Mouse (Mus musculus): ENCODE results near the gene Pitpnm2. TPM values are rescaled to one million over a fixed set of nuclear protein-coding genes. Genes with fewer than 3 reads are reported as not detected.

The Pitpnm2 gene
- polyA plus RNA-seq, 1 experiment from 2014 or later = 1.9 TPM

GRCm38 (mm10) chr5:124252580-124253320 lies 3.2 kb upstream of the Pitpnm2 start:
- WGBS (ENCODE audit: insufficient replicate concordance) = 84% methylated on average over 13 of the region's 13 CpGs
- H3K4me1 ChIP-seq (ENCODE audit: control insufficient read depth, low read depth, low read length) = peaks cover 13% of the 10 kb centered on the region

GRCm38 (mm10) chr5:124251070-124251469 lies 1.5 kb upstream of the Pitpnm2 start:
- H3K9ac ChIP-seq (ENCODE audit: low read depth, low read length) = no peak overlapping the region
- H3K9me3 ChIP-seq (replicated peaks; ENCODE audit: control insufficient read depth, low read length) = no peaks in the 10 kb centered on the region
- whole genome bisulfite sequencing (ENCODE audit: insufficient replicate concordance) = 56% methylated on average over 5 of the region's 5 CpGs
- H3K4me1 ChIP-seq (ENCODE audit: control insufficient read depth, low read depth, low read length) = peaks cover 19% of the 10 kb centered on the region
- H3K27me3 ChIP-seq (ENCODE audit: control insufficient read depth, insufficient read depth, low read depth, low read length) = no peaks in the 10 kb centered on the region
- no peak overlapping the region for H3K4me2 ChIP-seq (ENCODE audit: low read depth, low read length)
- peaks cover 4% of the 10 kb centered on the region for H3K36me3 ChIP-seq (ENCODE audit: control insufficient read depth, insufficient read depth)
- ATAC-seq (ENCODE audit: low read depth) = no peak
- no peak overlapping the region for H3K27ac ChIP-seq (ENCODE audit: low read length)
- H3K4me3 ChIP-seq (ENCODE audit: low read depth, low read length) = no peak overlapping the region

More at GRCm38 (mm10) chr5:124252580-124253320, 3.2 kb upstream of the Pitpnm2 start:
- Histone ChIP-seq H3K36me3 (ENCODE audit: control insufficient read depth, insufficient read depth) (peaks cover 7% of the 10 kb centered on the region), H3K4me3 (ENCODE audit: low read depth, low read length) (no peak overlapping the region), H3K4me2 (ENCODE audit: low read depth, low read length) (no peak overlapping the region), H3K9ac (ENCODE audit: low read depth, low read length) (no peak overlapping the region), H3K27me3 (ENCODE audit: control insufficient read depth, insufficient read depth, low read depth, low read length) (no peaks in the 10 kb centered on the region), H3K9me3 (replicated peaks; ENCODE audit: control insufficient read depth, low read length) (no peaks in the 10 kb centered on the region), H3K27ac (ENCODE audit: low read length) (no peak overlapping the region)
- no peak for ATAC-seq (ENCODE audit: low read depth)

- Histone ChIP-seq H3K27ac (ENCODE audit: low read length) (peak overlapping the region; percentile 79), H3K36me3 (ENCODE audit: control insufficient read depth, insufficient read depth) (peaks cover 4% of the 10 kb centered on the region), H3K4me3 (ENCODE audit: low read depth, low read length) (peak overlapping the region; percentile 73), H3K9me3 (replicated peaks; ENCODE audit: control insufficient read depth, low read length) (no peaks in the 10 kb centered on the region), H3K4me2 (ENCODE audit: low read depth, low read length) (peak overlapping the region; percentile 85), H3K27me3 (ENCODE audit: control insufficient read depth, insufficient read depth, low read depth, low read length) (no peaks in the 10 kb centered on the region), H3K4me1 (ENCODE audit: control insufficient read depth, low read depth, low read length) (peaks cover 19% of the 10 kb centered on the region), H3K9ac (ENCODE audit: low read depth, low read length) (peak overlapping the region; percentile 74)
- under 1% methylated on average over 58 of the region's 77 CpGs for WGBS (ENCODE audit: insufficient replicate concordance)
- peak; percentile 37 for ATAC-seq (ENCODE audit: low read depth)
These were observed 531 bp downstream of the Pitpnm2 start for GRCm38 (mm10) chr5:124248845-124249613.

- Histone ChIP-seq H3K27me3 (ENCODE audit: control insufficient read depth, insufficient read depth, low read depth, low read length) (no peaks in the 10 kb centered on the region), H3K4me3 (ENCODE audit: low read depth, low read length) (peak overlapping the region; percentile 73), H3K36me3 (ENCODE audit: control insufficient read depth, insufficient read depth) (peaks cover 4% of the 10 kb centered on the region), H3K4me1 (ENCODE audit: control insufficient read depth, low read depth, low read length) (peaks cover 19% of the 10 kb centered on the region), H3K9ac (ENCODE audit: low read depth, low read length) (peak overlapping the region; percentile 74), H3K9me3 (replicated peaks; ENCODE audit: control insufficient read depth, low read length) (no peaks in the 10 kb centered on the region), H3K27ac (ENCODE audit: low read length) (peak overlapping the region; percentile 79), H3K4me2 (ENCODE audit: low read depth, low read length) (peak overlapping the region; percentile 85)
- WGBS (ENCODE audit: insufficient replicate concordance) = 24% methylated on average over 9 of the region's 9 CpGs
- peak; percentile 47 for ATAC-seq (ENCODE audit: low read depth)
These were observed 1.5 kb downstream of the Pitpnm2 start for GRCm38 (mm10) chr5:124247986-124248626.

- no peaks in the 10 kb centered on the region for H3K9me3 ChIP-seq (replicated peaks; ENCODE audit: control insufficient read depth, low read length)
- H3K4me2 ChIP-seq (ENCODE audit: low read depth, low read length) = peak overlapping the region; percentile 85; the same call in 1 of the 2 replicates
- 35% methylated on average over 7 of the region's 7 CpGs for WGBS (ENCODE audit: insufficient replicate concordance)
- H3K4me3 ChIP-seq (ENCODE audit: low read depth, low read length) = peak overlapping the region; percentile 6; the same call in 1 of the 2 replicates
- H3K27ac ChIP-seq (ENCODE audit: low read length) = 0 out of 2 replicates have a peak overlapping the region, but pooled peaks have one; percentile 16
- no peak for ATAC-seq (ENCODE audit: low read depth)
- peaks cover 4% of the 10 kb centered on the region for H3K36me3 ChIP-seq (ENCODE audit: control insufficient read depth, insufficient read depth)
- H3K4me1 ChIP-seq (ENCODE audit: control insufficient read depth, low read depth, low read length) = peaks cover 20% of the 10 kb centered on the region
- no peak overlapping the region; the same call in 1 of the 2 replicates for H3K9ac ChIP-seq (ENCODE audit: low read depth, low read length)
- H3K27me3 ChIP-seq (ENCODE audit: control insufficient read depth, insufficient read depth, low read depth, low read length) = no peaks in the 10 kb centered on the region
These were observed 2.3 kb downstream of the Pitpnm2 start for GRCm38 (mm10) chr5:124247296-124247695.

- Histone ChIP-seq H3K9ac (ENCODE audit: low read depth, low read length) (no peak overlapping the region), H3K4me2 (ENCODE audit: low read depth, low read length) (no peak overlapping the region), H3K36me3 (ENCODE audit: control insufficient read depth, insufficient read depth) (peaks cover 4% of the 10 kb centered on the region), H3K27me3 (ENCODE audit: control insufficient read depth, insufficient read depth, low read depth, low read length) (no peaks in the 10 kb centered on the region), H3K4me1 (ENCODE audit: control insufficient read depth, low read depth, low read length) (peaks cover 21% of the 10 kb centered on the region), H3K27ac (ENCODE audit: low read length) (no peak overlapping the region), H3K4me3 (ENCODE audit: low read depth, low read length) (no peak overlapping the region), H3K9me3 (replicated peaks; ENCODE audit: control insufficient read depth, low read length) (no peaks in the 10 kb centered on the region)
- 79% methylated on average over 7 of the region's 7 CpGs for WGBS (ENCODE audit: insufficient replicate concordance)
- ATAC-seq (ENCODE audit: low read depth) = no peak
These were observed 4.7 kb downstream of the Pitpnm2 start for GRCm38 (mm10) chr5:124244885-124245284.

GRCm38 (mm10) chr5:124244449-124244848 lies 5.1 kb downstream of the Pitpnm2 start:
- H3K9ac ChIP-seq (ENCODE audit: low read depth, low read length) = no peak overlapping the region
- H3K27ac ChIP-seq (ENCODE audit: low read length) = no peak overlapping the region
- H3K27me3 ChIP-seq (ENCODE audit: control insufficient read depth, insufficient read depth, low read depth, low read length) = no peaks in the 10 kb centered on the region
- ATAC-seq (ENCODE audit: low read depth) = no peak
- peaks cover 4% of the 10 kb centered on the region for H3K36me3 ChIP-seq (ENCODE audit: control insufficient read depth, insufficient read depth)
- H3K4me2 ChIP-seq (ENCODE audit: low read depth, low read length) = no peak overlapping the region
- 80% methylated on average over 8 of the region's 8 CpGs for WGBS (ENCODE audit: insufficient replicate concordance)
- H3K4me1 ChIP-seq (ENCODE audit: control insufficient read depth, low read depth, low read length) = peaks cover 21% of the 10 kb centered on the region
- no peak overlapping the region for H3K4me3 ChIP-seq (ENCODE audit: low read depth, low read length)
- H3K9me3 ChIP-seq (replicated peaks; ENCODE audit: control insufficient read depth, low read length) = no peaks in the 10 kb centered on the region

- no peak for ATAC-seq (ENCODE audit: low read depth)
- peaks cover 4% of the 10 kb centered on the region for H3K36me3 ChIP-seq (ENCODE audit: control insufficient read depth, insufficient read depth)
- no peaks in the 10 kb centered on the region for H3K9me3 ChIP-seq (replicated peaks; ENCODE audit: control insufficient read depth, low read length)
- H3K4me2 ChIP-seq (ENCODE audit: low read depth, low read length) = no peak overlapping the region
- no peaks in the 10 kb centered on the region for H3K27me3 ChIP-seq (ENCODE audit: control insufficient read depth, insufficient read depth, low read depth, low read length)
- H3K4me1 ChIP-seq (ENCODE audit: control insufficient read depth, low read depth, low read length) = peaks cover 14% of the 10 kb centered on the region
- H3K9ac ChIP-seq (ENCODE audit: low read depth, low read length) = no peak overlapping the region
- WGBS (ENCODE audit: insufficient replicate concordance) = 81% methylated on average over 9 of the region's 9 CpGs
- H3K27ac ChIP-seq (ENCODE audit: low read length) = no peak overlapping the region
- H3K4me3 ChIP-seq (ENCODE audit: low read depth, low read length) = no peak overlapping the region
These were observed 6.2 kb downstream of the Pitpnm2 start for GRCm38 (mm10) chr5:124243236-124243901.

All from liver, embryonic 16.5 days (tissue).